Mouse (Mus musculus) cerebellum, postnatal 4 days (tissue): ENCODE measurements around the gene Smarcd3.

Experiments used
- DNase-seq, 2 experiments: peaks; one replicate each; pipeline ENCODE4 v3.0.0; 2022; ENCODE audit warnings: low spot score in 2 of 2, mixed read lengths in 1 of 2

Smarcd3 gene

DNA sequence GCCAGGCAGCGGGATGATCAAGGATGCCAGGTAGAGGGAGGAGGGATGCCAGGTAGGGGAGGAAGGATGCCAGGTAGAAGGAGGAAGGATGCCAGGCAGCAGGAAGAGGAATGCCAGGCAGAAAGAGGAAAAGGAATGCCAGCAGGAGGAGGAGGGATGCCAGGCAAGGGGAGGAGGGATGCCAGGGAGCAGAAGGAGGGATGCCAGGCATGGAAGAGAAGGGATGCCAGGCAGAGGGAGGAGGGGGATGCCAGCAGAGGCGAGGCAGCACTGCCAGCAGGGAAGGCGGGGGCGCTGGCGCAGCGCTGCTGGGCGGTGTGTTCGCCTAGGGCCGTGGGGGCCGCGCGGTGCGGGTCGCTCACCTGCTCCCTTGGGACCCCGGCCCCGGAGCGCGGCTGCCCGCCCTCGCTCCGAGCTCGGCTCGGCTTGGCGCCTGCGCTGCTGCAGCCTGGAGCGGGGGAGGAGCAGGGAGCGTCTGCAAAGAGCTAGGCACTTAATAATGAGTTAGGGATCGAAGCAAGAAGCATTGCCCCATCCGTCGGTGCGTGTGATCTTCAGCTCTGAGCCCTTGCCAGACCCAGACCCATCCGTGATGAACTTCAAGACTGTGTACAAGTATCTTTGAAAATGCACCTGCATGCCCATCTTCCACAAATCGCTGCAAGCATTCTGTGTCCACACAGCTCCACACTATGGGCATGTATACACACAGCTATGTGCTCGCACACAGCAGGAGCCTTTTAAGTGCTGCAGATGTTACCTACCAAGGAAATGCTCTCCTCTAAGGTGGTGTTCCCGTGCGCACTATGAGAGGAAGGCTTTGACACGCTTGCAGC lies at the start of gene Smarcd3:
Gene Smarcd3, minus strand, starts transcription at position 426 of the 836 bp plus-strand sequence.
- peak; percentile 47 to 55 for DNase-seq

DNA sequence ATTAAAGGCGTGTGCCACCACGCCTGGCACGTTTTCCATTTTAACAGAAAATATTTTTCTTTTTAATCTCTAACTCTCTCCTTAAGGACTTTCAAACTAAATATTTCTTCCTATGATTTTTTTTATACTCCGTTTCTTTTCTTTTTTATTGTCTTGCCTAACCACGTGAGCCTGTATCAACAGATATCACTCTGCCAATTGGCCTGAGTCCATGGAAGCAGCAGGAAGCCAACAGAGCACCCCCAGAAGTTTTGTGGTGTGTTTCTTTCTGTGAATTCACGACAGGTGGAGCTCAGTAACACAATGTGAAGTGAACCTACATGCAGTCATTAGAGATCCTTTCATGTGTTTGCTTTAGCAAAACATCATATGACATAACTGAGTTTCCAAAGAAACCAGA lies 37.2 kb upstream of the Smarcd3 start:
- no peak for DNase-seq

GRCm38 (mm10) chr5:24659708-24660423 lies 35.7 kb upstream of the Smarcd3 start:
- no peak for DNase-seq

DNA sequence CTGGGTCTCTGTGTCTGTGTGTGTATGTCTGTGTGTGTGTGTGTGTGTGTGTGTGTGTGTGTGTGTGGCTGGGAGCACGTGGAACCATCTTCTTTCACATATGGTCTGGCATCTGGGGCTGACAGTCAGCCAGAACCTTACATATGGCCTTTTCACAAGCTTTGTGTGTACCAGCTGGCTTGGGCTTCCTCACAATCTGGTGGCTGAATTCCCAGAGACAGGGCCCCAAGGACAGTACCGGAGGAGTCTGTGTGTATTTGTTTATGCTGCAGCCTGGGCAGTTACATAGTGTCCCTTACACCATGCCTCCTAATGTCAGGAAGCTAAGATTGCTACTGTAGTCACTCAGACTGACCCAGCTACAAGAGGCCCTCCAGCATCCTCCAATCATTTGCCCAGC lies 32.9 kb upstream of the Smarcd3 start:
- peak in 1 of 2 experiments; percentile 48 for DNase-seq

GRCm38 (mm10) chr5:24654491-24654890 lies 30.3 kb upstream of the Smarcd3 start:
- no peak for DNase-seq

DNA sequence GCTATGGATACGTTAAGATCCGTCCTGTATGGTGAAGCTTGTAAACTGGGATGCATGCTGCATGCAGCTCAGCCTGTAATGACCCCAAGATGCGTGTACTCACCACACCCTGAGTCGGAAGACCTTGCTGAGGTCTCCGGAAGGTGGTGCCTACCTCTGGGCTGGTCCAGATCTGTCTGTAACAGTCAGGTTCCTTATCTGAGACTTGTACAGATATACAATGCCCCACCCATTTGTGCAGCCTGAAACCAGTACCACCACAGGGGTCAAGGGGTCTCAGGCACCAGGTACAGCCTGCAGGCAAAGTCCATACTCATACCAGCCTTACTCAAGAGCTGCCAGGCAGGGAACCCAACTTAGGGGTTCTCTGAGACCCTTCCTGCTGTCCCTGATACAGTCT lies 28.6 kb upstream of the Smarcd3 start:
- DNase-seq: no peak

- DNase-seq: peak; percentile 90 to 93
Observed at GRCm38 (mm10) chr5:24651768-24652752, 27.8 kb upstream of the Smarcd3 start.

- no peak for DNase-seq
Observed at GRCm38 (mm10) chr5:24651356-24651755, 27.1 kb upstream of the Smarcd3 start.

- no peak for DNase-seq
Observed at GRCm38 (mm10) chr5:24649701-24650100, 25.5 kb upstream of the Smarcd3 start.

DNA sequence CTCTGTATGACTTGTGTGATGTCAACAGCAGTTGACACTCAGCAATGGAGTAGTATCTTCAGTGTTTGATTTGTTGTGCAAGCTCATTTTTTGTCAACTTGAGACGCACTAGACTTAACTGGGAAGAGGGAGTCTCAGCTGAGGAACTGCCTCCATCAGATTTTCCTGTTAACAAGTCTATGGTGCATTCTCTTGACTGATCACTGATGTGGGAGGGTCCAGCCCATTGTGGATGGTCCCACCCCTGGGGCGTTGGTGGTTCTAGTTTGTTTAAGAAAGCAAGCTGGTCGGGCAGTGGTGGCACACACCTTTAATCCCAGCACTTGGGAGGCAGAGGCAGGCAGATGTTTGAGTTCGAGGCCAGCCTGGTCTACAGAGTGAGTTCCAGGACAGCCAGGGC lies 25.0 kb upstream of the Smarcd3 start:
- no peak for DNase-seq

GRCm38 (mm10) chr5:24645454-24645853 lies 21.2 kb upstream of the Smarcd3 start:
- no peak for DNase-seq

DNA sequence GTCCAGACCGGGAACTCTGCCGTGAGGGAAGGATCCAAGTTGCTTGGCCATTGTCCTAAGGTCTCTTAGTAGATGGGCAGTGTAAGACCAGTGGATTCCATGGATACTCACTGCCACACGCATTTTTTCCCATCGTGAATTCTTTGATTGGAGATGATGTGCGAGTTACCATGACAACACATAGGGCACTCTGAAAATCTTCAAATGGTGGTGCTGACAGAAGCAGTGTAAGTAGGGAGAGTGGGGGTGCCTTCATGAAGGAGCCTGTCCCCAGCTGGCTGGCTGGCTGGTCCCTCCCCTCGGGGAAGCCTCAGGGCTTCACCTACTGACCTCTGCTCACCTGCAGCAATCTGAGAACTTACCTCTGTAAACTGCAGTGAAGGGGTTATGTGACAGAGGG lies 14.9 kb upstream of the Smarcd3 start:
- DNase-seq: no peak

DNA sequence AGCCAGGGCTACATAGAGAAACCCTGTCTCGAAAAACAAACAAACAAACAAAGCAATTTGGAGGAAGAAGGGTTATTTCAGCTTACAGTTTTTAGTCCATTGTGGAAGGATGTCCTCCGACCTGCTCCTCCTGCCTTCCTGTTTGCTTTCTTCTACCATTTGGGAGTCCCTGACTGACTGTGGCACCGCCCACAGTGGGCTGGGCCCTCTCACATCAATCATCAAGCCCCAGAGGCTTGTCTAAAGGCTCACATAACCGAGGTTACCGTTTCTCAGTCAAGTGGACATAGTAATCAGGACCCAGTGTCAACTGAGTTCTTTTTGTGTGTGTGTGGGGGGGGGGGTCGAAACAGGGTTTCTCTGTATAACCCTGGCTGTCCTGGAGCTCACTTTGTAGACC lies 13.9 kb upstream of the Smarcd3 start:
- no peak for DNase-seq

GRCm38 (mm10) chr5:24636987-24637386 lies 12.8 kb upstream of the Smarcd3 start:
- no peak for DNase-seq

DNA sequence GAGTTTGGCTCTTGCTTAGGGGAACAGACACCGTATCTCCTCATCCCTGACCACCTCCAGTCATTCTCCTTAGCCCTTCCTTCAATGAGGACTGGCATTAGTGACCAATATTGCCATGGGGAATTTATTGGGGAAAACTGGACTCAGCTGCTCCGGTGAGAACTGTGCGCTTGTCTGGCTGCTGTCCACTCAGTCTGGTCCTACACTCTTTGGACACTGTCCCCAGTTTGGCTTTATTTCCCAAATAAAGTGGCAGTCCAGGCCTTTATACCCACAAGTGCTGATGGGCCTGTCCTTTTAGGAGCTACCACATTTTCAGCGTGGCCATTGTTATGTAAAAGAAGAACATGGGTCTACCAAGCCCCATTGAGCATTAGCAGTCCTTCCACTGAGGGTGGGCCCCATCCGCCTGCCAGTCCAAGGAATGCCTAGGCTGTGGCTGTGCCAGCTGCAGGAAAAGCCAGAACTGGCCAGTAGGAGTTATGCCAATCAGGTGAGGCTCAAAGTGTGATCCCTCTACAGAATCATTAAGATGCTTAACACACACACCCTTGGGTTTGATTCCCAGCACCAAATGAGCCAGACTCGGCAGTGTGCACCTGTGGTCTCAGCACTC lies 11.4 kb upstream of the Smarcd3 start:
- no peak for DNase-seq

DNA sequence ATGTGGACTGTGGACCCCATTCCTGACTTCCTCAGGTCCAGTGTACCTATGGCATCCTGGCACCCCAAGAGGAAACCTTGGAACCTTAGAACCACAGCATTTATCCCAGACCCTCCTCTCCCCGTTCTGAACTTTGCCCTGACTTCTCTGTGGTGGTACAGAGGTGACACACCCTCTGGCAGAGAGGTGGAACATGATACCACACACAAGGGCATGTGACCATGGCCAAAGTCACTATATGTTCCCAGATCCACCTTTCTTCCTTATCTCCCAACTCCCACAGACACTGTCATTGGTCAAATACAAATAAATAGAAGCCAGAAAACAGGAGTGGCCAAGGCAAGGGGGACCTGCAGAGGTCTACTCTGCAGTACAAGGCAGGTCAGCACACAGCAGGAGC lies 10.9 kb upstream of the Smarcd3 start:
- no peak for DNase-seq

DNA sequence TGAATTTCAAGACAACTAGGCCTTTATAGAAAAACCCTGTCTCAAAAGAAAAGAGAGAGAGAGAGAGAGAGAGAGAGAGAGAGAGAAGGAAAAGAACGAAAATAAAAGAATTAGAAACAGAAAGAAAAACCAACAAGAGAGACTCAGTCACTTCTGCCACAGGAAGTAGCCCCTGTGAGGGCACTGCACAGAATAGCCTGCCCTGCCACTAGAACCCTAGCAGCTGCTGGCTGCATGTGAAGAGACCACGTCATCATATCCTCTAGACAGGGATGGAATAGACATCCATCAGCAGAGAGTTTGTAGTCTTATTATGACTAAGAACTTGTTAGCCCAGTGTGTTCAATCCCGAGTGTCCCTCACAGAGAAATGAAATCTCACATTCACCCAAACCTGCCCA lies 5.5 kb upstream of the Smarcd3 start:
- DNase-seq: no peak

DNA sequence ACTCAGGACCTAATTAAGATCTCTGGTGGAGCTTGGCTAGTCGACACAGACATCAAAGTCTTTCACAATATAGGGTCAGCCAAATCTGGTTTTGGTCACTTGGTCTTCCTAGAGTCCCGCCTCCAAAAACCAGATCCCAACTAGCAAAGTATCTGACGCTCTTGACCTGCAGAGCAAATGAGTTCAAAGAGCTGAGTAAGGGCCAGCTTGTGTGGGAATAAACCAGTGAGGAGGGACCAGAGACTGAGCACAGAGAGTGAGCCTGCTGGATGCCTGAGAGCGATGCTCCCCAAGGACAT lies 560 bp upstream of the Smarcd3 start:
- no peak for DNase-seq

- no peak for DNase-seq
Observed at GRCm38 (mm10) chr5:24623041-24623985, 898 bp downstream of the Smarcd3 start.

- no peak for DNase-seq
Observed at GRCm38 (mm10) chr5:24622386-24623040, 1.7 kb downstream of the Smarcd3 start.
